Mouse (Mus musculus): Measurements from ENCODE around the gene Ehbp1. TPM values are rescaled to one million over a fixed set of nuclear protein-coding genes. Genes with fewer than 3 reads are reported as not detected.
A peak's percentile ranks its signal among the peaks of the same experiment; 100 is the strongest.

Gene Ehbp1
- polyA plus RNA-seq, 2 experiments = 12.1 to 21.4 TPM

DNA sequence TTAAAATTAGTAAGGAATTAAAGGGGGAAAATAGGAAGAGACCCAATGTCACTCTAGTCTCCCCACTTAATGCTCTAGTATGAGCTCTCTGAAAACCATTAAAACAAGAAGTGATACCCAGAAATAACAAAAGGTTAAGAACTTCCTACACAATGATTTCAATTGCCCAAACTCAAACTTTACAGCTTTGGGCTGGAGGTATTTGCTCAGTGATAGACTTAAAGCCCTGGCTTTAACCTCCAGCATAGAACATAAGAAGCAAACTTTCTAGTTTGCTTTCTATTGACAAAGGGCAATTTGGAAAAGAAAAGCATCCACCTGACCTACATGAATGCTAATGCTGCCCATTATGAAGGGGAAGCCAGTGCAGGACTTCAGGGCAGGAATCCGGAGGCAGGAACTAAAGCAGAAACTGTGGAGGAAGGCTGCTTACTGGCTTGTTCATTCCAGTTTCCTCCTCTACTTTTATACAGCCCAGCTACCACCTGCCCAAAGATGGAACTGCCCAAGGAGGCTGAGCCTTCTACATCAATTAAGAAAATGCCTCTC, 353.6 kb downstream of the Ehbp1 start:
- Histone ChIP-seq H3K4me1 (ENCODE audit: control insufficient read depth, insufficient read depth, low read length) (peaks cover 3% of the 10 kb centered on the region; the same call in 1 of the 2 replicates), H3K27me3 (ENCODE audit: control insufficient read depth, insufficient read depth, low read length) (peaks cover 39% of the 10 kb centered on the region), H3K9me3 (ENCODE audit: control insufficient read depth, low read length) (no peaks in the 10 kb centered on the region), H3K4me3 (replicated peaks; ENCODE audit: low read length) (no peak overlapping the region), H3K27ac (replicated peaks; ENCODE audit: low read depth, low read length) (no peak overlapping the region), H3K36me3 (ENCODE audit: control insufficient read depth, insufficient read depth, low read length) (no peaks in the 10 kb centered on the region), H3K9ac (ENCODE audit: low read depth, low read length, severe bottlenecking) (no peak overlapping the region), H3K4me2 (replicated peaks; ENCODE audit: low read depth, low read length, severe bottlenecking) (no peak overlapping the region)
- ATAC-seq (ENCODE audit: low FRiP score, low read depth) (no peak), DNase-seq (ENCODE audit: low spot score) (no peak)
- TF ChIP-seq POLR2A (IDR thresholded peaks at IDR 0.05; ENCODE audit: borderline replicate concordance, extremely low read depth, insufficient read depth, insufficient read length) = no peak
- WGBS = 86% methylated on average over 1 of the region's 1 CpGs

DNA sequence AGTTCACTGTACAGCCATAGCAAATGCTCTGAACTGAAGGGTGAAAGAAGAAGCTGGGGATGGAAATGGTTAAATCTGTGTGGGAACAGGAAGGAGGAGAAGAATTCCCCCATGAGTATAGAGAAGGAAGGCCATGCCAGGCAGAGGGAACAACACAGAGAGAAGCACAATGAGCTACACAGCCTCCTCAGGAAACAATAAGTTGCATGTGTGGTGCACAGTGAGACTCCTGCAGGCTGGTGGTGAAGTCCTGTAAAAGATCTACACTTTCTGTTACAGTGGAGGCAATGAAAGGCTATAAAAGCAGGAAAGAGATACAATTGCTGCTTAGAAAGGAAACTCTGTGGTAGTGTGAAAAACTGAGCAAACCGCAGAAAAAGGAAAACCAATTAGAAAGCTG, 357.0 kb downstream of the Ehbp1 start:
- Histone ChIP-seq H3K4me1 (ENCODE audit: control insufficient read depth, insufficient read depth, low read length) (peaks cover 3% of the 10 kb centered on the region; the same call in 1 of the 2 replicates), H3K9me3 (ENCODE audit: control insufficient read depth, low read length) (no peaks in the 10 kb centered on the region), H3K4me3 (replicated peaks; ENCODE audit: low read length) (no peak overlapping the region), H3K4me2 (replicated peaks; ENCODE audit: low read depth, low read length, severe bottlenecking) (no peak overlapping the region), H3K9ac (ENCODE audit: low read depth, low read length, severe bottlenecking) (no peak overlapping the region), H3K36me3 (ENCODE audit: control insufficient read depth, insufficient read depth, low read length) (no peaks in the 10 kb centered on the region), H3K27ac (replicated peaks; ENCODE audit: low read depth, low read length) (no peak overlapping the region), H3K27me3 (ENCODE audit: control insufficient read depth, insufficient read depth, low read length) (peaks cover 15% of the 10 kb centered on the region; the same call in 1 of the 2 replicates)
- no peak for ATAC-seq (ENCODE audit: low FRiP score, low read depth)
- DNase-seq (ENCODE audit: low spot score) = no peak
- TF ChIP-seq POLR2A (IDR thresholded peaks at IDR 0.05; ENCODE audit: borderline replicate concordance, extremely low read depth, insufficient read depth, insufficient read length) = no peak
- 39% methylated on average over 1 of the region's 1 CpGs for WGBS

DNA sequence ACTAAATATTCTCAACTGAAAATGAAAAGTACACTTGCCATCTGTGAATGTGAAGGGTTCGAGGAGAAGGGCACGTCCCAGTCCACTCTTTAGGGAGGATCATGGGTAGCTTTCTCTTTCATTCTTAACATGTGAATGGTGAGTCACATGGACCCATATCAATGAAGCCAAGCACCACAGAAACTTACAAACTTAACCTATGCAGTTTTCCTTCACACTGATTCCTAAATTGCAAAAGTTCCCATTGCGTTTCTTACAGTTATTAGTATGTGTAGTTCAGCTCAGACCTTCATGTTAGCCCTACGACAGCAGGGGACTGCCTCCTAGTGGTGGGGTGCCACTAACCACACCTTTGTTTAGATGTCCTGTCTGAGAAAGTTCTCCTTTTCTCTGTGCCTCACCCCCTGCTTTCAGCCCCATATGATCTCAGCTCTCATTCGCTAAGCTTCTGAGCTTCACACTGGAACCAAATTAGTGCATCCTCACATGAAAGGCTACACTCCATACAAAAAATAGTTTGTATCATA, 368.0 kb downstream of the Ehbp1 start:
- Histone ChIP-seq H3K9ac (ENCODE audit: low read depth, low read length, severe bottlenecking) (no peak overlapping the region), H3K4me1 (ENCODE audit: control insufficient read depth, insufficient read depth, low read length) (no peaks in the 10 kb centered on the region), H3K36me3 (ENCODE audit: control insufficient read depth, insufficient read depth, low read length) (no peaks in the 10 kb centered on the region), H3K9me3 (ENCODE audit: control insufficient read depth, low read length) (no peaks in the 10 kb centered on the region), H3K4me2 (replicated peaks; ENCODE audit: low read depth, low read length, severe bottlenecking) (no peak overlapping the region), H3K27me3 (ENCODE audit: control insufficient read depth, insufficient read depth, low read length) (no peaks in the 10 kb centered on the region), H3K27ac (replicated peaks; ENCODE audit: low read depth, low read length) (no peak overlapping the region), H3K4me3 (replicated peaks; ENCODE audit: low read length) (no peak overlapping the region)
- TF ChIP-seq POLR2A (IDR thresholded peaks at IDR 0.05; ENCODE audit: borderline replicate concordance, extremely low read depth, insufficient read depth, insufficient read length) = no peak
- DNase-seq (ENCODE audit: low spot score) (no peak), ATAC-seq (ENCODE audit: low FRiP score, low read depth) (no peak)
- WGBS = 76% methylated on average over 5 of the region's 5 CpGs

DNA sequence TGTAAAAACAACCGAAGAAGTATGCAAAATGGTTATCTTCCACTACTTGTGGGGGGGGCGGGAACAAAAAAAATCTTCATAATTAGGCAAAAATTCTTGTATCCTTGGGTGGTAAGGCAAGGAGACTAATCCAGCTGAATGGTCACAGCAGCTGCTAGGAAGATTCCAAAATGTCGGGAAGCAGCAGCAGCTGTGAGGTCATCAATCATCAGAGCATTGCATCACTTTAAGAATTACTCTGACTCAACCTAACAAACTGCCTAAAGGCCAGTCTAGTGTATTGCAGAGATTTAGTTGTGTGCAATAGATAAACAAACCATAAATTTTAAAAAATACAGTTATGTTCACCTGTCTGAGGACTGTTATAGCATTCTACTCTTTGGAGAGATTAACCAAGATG, 368.5 kb downstream of the Ehbp1 start:
- no peaks in the 10 kb centered on the region for H3K4me1 ChIP-seq (ENCODE audit: control insufficient read depth, insufficient read depth, low read length)
- H3K27ac ChIP-seq (replicated peaks; ENCODE audit: low read depth, low read length) = no peak overlapping the region
- no peak overlapping the region for H3K4me2 ChIP-seq (replicated peaks; ENCODE audit: low read depth, low read length, severe bottlenecking)
- no peak overlapping the region for H3K4me3 ChIP-seq (replicated peaks; ENCODE audit: low read length)
- H3K9me3 ChIP-seq (ENCODE audit: control insufficient read depth, low read length) = no peaks in the 10 kb centered on the region
- peak; percentile 57 for DNase-seq (ENCODE audit: low spot score)
- 70% methylated on average over 3 of the region's 3 CpGs for WGBS
- H3K27me3 ChIP-seq (ENCODE audit: control insufficient read depth, insufficient read depth, low read length) = no peaks in the 10 kb centered on the region
- H3K9ac ChIP-seq (ENCODE audit: low read depth, low read length, severe bottlenecking) = no peak overlapping the region
- no peaks in the 10 kb centered on the region for H3K36me3 ChIP-seq (ENCODE audit: control insufficient read depth, insufficient read depth, low read length)
- no peak; the same call in 1 of the 2 replicates for ATAC-seq (ENCODE audit: low FRiP score, low read depth)
- no peak for TF ChIP-seq POLR2A (IDR thresholded peaks at IDR 0.05; ENCODE audit: borderline replicate concordance, extremely low read depth, insufficient read depth, insufficient read length)

DNA sequence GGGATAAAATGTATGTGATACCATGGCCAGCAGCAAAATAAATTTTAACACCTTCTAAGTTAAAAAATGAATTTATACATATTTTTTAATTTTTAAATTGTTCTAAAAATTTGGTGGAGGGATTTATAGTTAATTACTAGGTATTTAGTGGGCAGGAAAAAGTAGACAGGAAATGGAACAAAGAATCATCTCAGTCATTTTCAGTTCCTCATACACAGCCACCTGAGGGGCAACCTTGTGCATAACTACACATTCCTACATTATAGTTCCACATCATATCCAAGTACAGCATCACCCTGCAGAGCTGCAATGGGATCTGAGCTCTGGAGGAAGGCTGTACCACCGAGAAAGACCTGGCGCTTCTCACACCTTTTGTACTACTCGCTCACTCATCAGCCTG, 373.2 kb downstream of the Ehbp1 start:
- Histone ChIP-seq H3K9ac (ENCODE audit: low read depth, low read length, severe bottlenecking) (no peak overlapping the region), H3K4me1 (ENCODE audit: control insufficient read depth, insufficient read depth, low read length) (no peaks in the 10 kb centered on the region), H3K4me3 (replicated peaks; ENCODE audit: low read length) (no peak overlapping the region), H3K4me2 (replicated peaks; ENCODE audit: low read depth, low read length, severe bottlenecking) (no peak overlapping the region), H3K27ac (replicated peaks; ENCODE audit: low read depth, low read length) (no peak overlapping the region), H3K9me3 (ENCODE audit: control insufficient read depth, low read length) (no peaks in the 10 kb centered on the region), H3K36me3 (ENCODE audit: control insufficient read depth, insufficient read depth, low read length) (no peaks in the 10 kb centered on the region), H3K27me3 (ENCODE audit: control insufficient read depth, insufficient read depth, low read length) (no peaks in the 10 kb centered on the region)
- TF ChIP-seq POLR2A (IDR thresholded peaks at IDR 0.05; ENCODE audit: borderline replicate concordance, extremely low read depth, insufficient read depth, insufficient read length) = no peak
- WGBS = 94% methylated on average over 3 of the region's 3 CpGs
- DNase-seq (ENCODE audit: low spot score) (no peak), ATAC-seq (ENCODE audit: low FRiP score, low read depth) (no peak)

Other genes starting within 250 kb of the Ehbp1 start
- gene Tmem17, start 169.8 kb upstream of the Ehbp1 start, polyA plus RNA-seq (2012; rRNA removed) = 10.4 and 12.8 TPM in 2 replicates
- gene Tmem17, start 169.8 kb upstream of the Ehbp1 start, polyA plus RNA-seq (2014; fragmentation: Nextera tagmentation; extraction: Ambion mirVana) = 16.1 and 16.4 TPM in 2 replicates